Comparison of ENCODE assay signal across 8 mouse cellular contexts in the genomic region with DNA sequence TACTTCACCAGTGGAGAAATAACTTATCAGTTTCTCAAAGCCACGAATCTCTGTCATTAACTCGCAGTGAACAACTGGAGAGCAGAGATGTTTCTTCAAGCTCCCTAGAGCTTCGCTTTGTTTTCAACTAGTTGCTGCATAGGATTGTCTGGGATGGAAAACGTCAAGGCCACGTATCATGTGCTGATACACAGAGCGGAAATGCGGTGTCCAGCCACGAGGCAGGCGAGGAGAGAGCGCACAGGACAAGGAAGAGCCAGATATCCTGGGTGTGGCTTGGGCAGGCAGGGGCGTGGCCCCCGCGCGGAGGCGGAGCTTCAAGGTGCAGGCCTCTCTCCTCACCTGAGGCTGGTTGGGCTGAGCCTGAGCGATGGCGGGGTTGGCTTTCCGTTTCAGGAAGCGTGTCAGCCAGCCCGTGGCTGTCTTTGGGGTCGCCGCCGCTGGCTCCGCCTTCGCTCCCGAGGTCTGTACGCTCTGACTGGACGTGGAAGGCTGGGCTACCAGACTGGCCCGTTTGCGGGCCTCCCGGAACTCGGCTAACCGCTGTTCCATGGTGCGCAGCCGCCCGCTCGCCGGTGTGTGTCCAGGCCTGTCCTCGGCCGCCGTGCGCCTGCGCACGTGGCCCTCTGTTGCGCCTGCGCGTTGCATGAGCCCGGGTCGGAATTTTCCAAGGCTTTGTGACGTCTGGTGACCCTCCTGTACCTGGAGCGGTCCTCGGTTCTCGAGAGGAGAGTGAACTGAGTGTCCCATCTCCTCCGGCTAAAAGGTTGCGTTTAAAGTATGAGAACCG. TPM values are rescaled to one million over a fixed set of nuclear protein-coding genes. Genes with fewer than 3 reads are reported as not detected.
DNase-seq lines count a peak whose midpoint lies in the region; ATAC-seq lines count a peak whose summit lies in the region.

No protein-coding gene starts in this region.

- H3K27ac ChIP-seq in hindbrain, embryonic 14.5 days = peak overlapping the region; percentile 97

- H3K9ac ChIP-seq in hindbrain, embryonic 14.5 days = peak overlapping the region; percentile 88

- H3K9me3 ChIP-seq in hindbrain, embryonic 14.5 days (ENCODE audit: control insufficient read depth, low read length) = no peaks in the 10 kb centered on the region

- H3K36me3 ChIP-seq in hindbrain, embryonic 14.5 days (replicated peaks; ENCODE audit: control insufficient read depth, insufficient read depth) = no peaks in the 10 kb centered on the region

- H3K4me2 ChIP-seq in hindbrain, embryonic 14.5 days (replicated peaks) = peak overlapping the region; percentile 68

- peaks cover 11% of the 10 kb centered on the region for H3K4me1 ChIP-seq in hindbrain, embryonic 14.5 days (replicated peaks; ENCODE audit: control insufficient read depth, insufficient read depth, low read length)

- peak; percentile 97 for DNase-seq in R1 (ENCODE audit: low read depth, low spot score)
- peak; percentile 96 to 97 for DNase-seq in cerebellum, postnatal 25 days
- DNase-seq in frontal cortex, postnatal 25 days (ENCODE audit: low spot score in 2 of 2) = peak; percentile 84 to 89
- DNase-seq in hindbrain, embryonic 14.5 days (ENCODE audit: low spot score) = peak; percentile 95
- peak; percentile 91 for DNase-seq in layer of hippocampus, postnatal 36 days
- DNase-seq in lung, postnatal 36 days = peak; percentile 95
- DNase-seq in retina, postnatal 1 day = peak; percentile 95
- peak; percentile 90 to 95 for DNase-seq in urinary bladder, adult 18-20 months (ENCODE audit: low spot score in 2 of 2)

- ATAC-seq in hindbrain, embryonic 14.5 days (ENCODE audit: low FRiP score) = peak; percentile 98

- WGBS in hindbrain, embryonic 14.5 days = 2% methylated on average over 56 of the region's 56 CpGs

- peak overlapping the region; percentile 63 for H3K4me3 ChIP-seq in hindbrain, embryonic 14.5 days (replicated peaks; ENCODE audit: low read length)

- no peaks in the 10 kb centered on the region for H3K27me3 ChIP-seq in hindbrain, embryonic 14.5 days (ENCODE audit: control insufficient read depth, insufficient read depth, low read length)

RNA-seq across cellular contexts. Expression of a gene that starts 55.6 kb away (rescaled TPM):
- 11.1 and 14.9 TPM in 2 replicates for polyA plus RNA-seq in hindbrain, embryonic 14.5 days (2014; fragmentation: Nextera tagmentation; extraction: Ambion mirVana)
- total RNA-seq in layer of hippocampus, postnatal 36 days (2021) = 1 to 10 TPM; 6.0 to 6.2 TPM

Comparison
In these comparisons a context has a peak if more than half of its experiments do, and no peak if none do; other contexts are left out.
1. Peak in every context shown above with its lines: DNase-seq, ATAC-seq, H3K4me3 ChIP-seq and H3K27ac ChIP-seq.